Mouse (Mus musculus): ENCODE measurements around the gene Plcb4.
"Not testable (repeated sequence)": the region's sequence is repeated elsewhere in the genome, so short reads cannot be mapped to it uniquely, and the experiment has no call there.

The Plcb4 gene

GRCm38 (mm10) chr2:135672459-135673104 lies 13.8 kb downstream of the Plcb4 start:
- DNase-seq (ENCODE audit: low read depth, low spot score): peak; percentile 72

- DNase-seq (ENCODE audit: low read depth, low spot score): no peak
Measured at GRCm38 (mm10) chr2:135673649-135674048, 14.8 kb downstream of the Plcb4 start.

GRCm38 (mm10) chr2:135675284-135675683 lies 16.5 kb downstream of the Plcb4 start:
- DNase-seq (ENCODE audit: low read depth, low spot score): no peak

- DNase-seq (ENCODE audit: low read depth, low spot score): peak; percentile 63
Measured at GRCm38 (mm10) chr2:135676978-135677501, 18.2 kb downstream of the Plcb4 start.

GRCm38 (mm10) chr2:135677601-135678000 lies 18.8 kb downstream of the Plcb4 start:
- no peak for DNase-seq (ENCODE audit: low read depth, low spot score)

GRCm38 (mm10) chr2:135680001-135680400 lies 21.2 kb downstream of the Plcb4 start:
- no peak for DNase-seq (ENCODE audit: low read depth, low spot score)

- DNase-seq (ENCODE audit: low read depth, low spot score): no peak
Measured at GRCm38 (mm10) chr2:135680406-135681134, 21.8 kb downstream of the Plcb4 start.

- peak; percentile 56 for DNase-seq (ENCODE audit: low read depth, low spot score)
Measured at GRCm38 (mm10) chr2:135683684-135684440, 25.1 kb downstream of the Plcb4 start.

- no peak for DNase-seq (ENCODE audit: low read depth, low spot score)
Measured at GRCm38 (mm10) chr2:135686692-135687091, 27.9 kb downstream of the Plcb4 start.

GRCm38 (mm10) chr2:135687585-135687984 lies 28.8 kb downstream of the Plcb4 start:
- DNase-seq (ENCODE audit: low read depth, low spot score): no peak

- DNase-seq (ENCODE audit: low read depth, low spot score): peak; percentile 77
Measured at GRCm38 (mm10) chr2:135692568-135693488, 34.0 kb downstream of the Plcb4 start.

GRCm38 (mm10) chr2:135700686-135701413 lies 42.0 kb downstream of the Plcb4 start:
- DNase-seq (ENCODE audit: low read depth, low spot score): no peak

- DNase-seq (ENCODE audit: low read depth, low spot score): no peak
Measured at GRCm38 (mm10) chr2:135704673-135705072, 45.9 kb downstream of the Plcb4 start.

GRCm38 (mm10) chr2:135707305-135707704 lies 48.5 kb downstream of the Plcb4 start:
- no peak for DNase-seq (ENCODE audit: low read depth, low spot score)

- DNase-seq (ENCODE audit: low read depth, low spot score): no peak
Measured at GRCm38 (mm10) chr2:135708386-135708785, 49.6 kb downstream of the Plcb4 start.

- DNase-seq (ENCODE audit: low read depth, low spot score): peak; percentile 74
Measured at GRCm38 (mm10) chr2:135708796-135709195, 50.0 kb downstream of the Plcb4 start.

- DNase-seq (ENCODE audit: low read depth, low spot score): not testable (repeated sequence)
Measured at GRCm38 (mm10) chr2:135709736-135710135, 50.9 kb downstream of the Plcb4 start.

- DNase-seq (ENCODE audit: low read depth, low spot score): peak; percentile 55
Measured at GRCm38 (mm10) chr2:135711049-135711924, 52.5 kb downstream of the Plcb4 start.

- peak; percentile 66 for DNase-seq (ENCODE audit: low read depth, low spot score)
Measured at GRCm38 (mm10) chr2:135711925-135712288, 53.1 kb downstream of the Plcb4 start.
